Mouse (Mus musculus) small intestine, adult 2 months (tissue): Measurements from ENCODE around the gene Dclre1a. TPM values are rescaled to one million over a fixed set of nuclear protein-coding genes. Genes with fewer than 3 reads are reported as not detected.

ENCODE experiments used
- H3K27ac ChIP-seq: fragments of 200-500 bp; 2 replicates; pipeline ENCODE4 v1.5.1; 2012; ENCODE audit warnings: low read depth, low read length, control low read depth, inconsistent platforms; ENCODE audit not compliant: insufficient read depth
- H3K27me3 ChIP-seq: fragments of 200-500 bp; 2 replicates; pipeline ENCODE4 v1.6.1; 2012; ENCODE audit warnings: mild to moderate bottlenecking, moderate library complexity, low read length, inconsistent platforms; ENCODE audit not compliant: control insufficient read depth, insufficient read depth
- H3K36me3 ChIP-seq: fragments of 200-500 bp; 2 replicates; pipeline ENCODE4 v1.6.1; 2012; ENCODE audit warnings: mild to moderate bottlenecking, low read length, control low read depth, inconsistent platforms; ENCODE audit not compliant: control insufficient read depth, insufficient read depth
- H3K4me1 ChIP-seq: fragments of 200-500 bp; 2 replicates; pipeline ENCODE4 v1.6.1; 2012; ENCODE audit warnings: low read length, inconsistent platforms, mixed read lengths; ENCODE audit not compliant: control insufficient read depth, insufficient read depth, insufficient read length
- H3K4me3 ChIP-seq: fragments of 200-500 bp; 2 replicates; pipeline ENCODE4 v1.5.1; 2012; ENCODE audit warnings: low read depth, mild to moderate bottlenecking, control low read depth, inconsistent platforms, low read length, moderate library complexity
- CTCF ChIP-seq: fragments of 200-500 bp; IDR thresholded peaks from 2 replicates; pipeline ENCODE4 v1.5.1; 2012; ENCODE audit warnings: low read depth, mild to moderate bottlenecking, control low read depth, inconsistent platforms, low read length, moderate library complexity, mixed read lengths; ENCODE audit not compliant: insufficient replicate concordance, insufficient read length; ENCODE audit errors: extremely low read depth
- POLR2A ChIP-seq: fragments of 200-500 bp; IDR thresholded peaks from 2 replicates; pipeline ENCODE4 v1.6.1; 2012; ENCODE audit warnings: low read depth, mild to moderate bottlenecking, control low read depth, inconsistent platforms, low read length, moderate library complexity
- WGBS: fragments of 180-500 bp; shearing (Covaris S2); methylation state at CpG from one replicate; pipeline ENCODE4 v1.1.7; 2018; 5-methylcytosine and 5-hydroxymethylcytosine counted together
- polyA plus RNA-seq: library from polyadenylated mRNA; depleted of rRNA; stranded (reverse); fragments of >200 nt; gene quantifications from 2 replicates; pipeline ENCODE4 v1.2.3, GENCODE M21; 2012

Dclre1a gene
- polyA plus RNA-seq, 1 experiment, result 2.6 TPM

DNA sequence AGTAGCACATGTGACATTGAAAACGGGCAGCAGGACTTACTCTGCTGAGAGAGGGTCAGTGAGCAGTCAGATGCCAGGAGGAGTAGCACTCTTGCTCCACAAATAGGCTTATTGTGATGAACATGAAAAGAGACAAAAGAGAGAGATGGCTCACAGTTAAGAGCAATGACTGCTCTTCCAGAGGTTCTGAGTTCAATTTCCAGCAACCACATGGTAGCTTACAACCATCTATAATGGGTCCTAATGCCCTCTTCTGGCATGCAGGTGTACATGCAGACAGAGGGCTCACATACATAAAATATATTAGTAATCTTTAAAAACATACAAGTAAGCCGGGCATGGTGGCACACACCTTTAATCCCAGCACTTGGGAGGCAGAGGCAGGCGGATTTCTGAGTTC is 5.2 kb upstream of the Dclre1a start:
- no peaks in the 10 kb centered on the region for H3K27me3 ChIP-seq
- no peak overlapping the region for H3K27ac ChIP-seq
- TF ChIP-seq CTCF, result no peak
- no peak for TF ChIP-seq POLR2A
- H3K4me3 ChIP-seq, result no peak overlapping the region
- peaks cover 10% of the 10 kb centered on the region; the same call in 1 of the 2 replicates for H3K4me1 ChIP-seq
- WGBS, result 97% methylated on average over 3 of the region's 3 CpGs
- peaks cover 19% of the 10 kb centered on the region for H3K36me3 ChIP-seq

DNA sequence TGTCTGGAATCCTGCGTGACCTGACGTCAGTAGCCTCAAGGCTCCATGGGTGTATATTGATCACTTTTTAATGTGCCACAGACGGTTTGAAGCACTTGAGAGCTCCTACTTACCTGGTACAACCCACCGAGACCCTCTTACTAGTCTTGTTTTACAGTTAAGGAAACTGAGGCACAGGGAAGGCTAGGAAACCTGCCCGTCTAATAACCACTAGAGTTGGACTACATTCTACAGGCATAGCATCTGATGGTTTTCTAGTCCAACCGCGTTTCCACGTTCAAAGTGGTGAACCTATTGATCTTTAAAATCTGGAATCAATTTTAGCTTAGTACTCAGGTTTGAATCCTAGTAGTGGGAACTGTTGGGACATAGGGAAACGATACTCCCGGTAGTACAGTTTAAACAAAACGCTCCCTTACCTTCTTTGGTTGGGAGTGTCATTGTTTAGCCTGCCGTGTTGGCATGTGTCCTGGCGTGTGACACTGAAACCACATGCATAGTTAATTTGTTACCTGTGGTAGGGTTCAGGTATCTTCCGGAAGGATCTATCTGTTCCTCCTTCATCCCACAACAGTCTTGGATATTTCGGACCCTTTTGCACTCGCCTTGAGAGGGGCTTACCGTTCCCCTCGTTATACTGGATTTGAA is 1.1 kb upstream of the Dclre1a start:
- H3K36me3 ChIP-seq, result peaks cover 23% of the 10 kb centered on the region
- H3K27ac ChIP-seq, result peak overlapping the region; percentile 96
- peaks cover 2% of the 10 kb centered on the region; the same call in 1 of the 2 replicates for H3K4me1 ChIP-seq
- H3K27me3 ChIP-seq, result no peaks in the 10 kb centered on the region
- 10% methylated on average over 18 of the region's 18 CpGs for WGBS
- TF ChIP-seq POLR2A (no peak), CTCF (no peak)
- H3K4me3 ChIP-seq, result peak overlapping the region; percentile 90

DNA sequence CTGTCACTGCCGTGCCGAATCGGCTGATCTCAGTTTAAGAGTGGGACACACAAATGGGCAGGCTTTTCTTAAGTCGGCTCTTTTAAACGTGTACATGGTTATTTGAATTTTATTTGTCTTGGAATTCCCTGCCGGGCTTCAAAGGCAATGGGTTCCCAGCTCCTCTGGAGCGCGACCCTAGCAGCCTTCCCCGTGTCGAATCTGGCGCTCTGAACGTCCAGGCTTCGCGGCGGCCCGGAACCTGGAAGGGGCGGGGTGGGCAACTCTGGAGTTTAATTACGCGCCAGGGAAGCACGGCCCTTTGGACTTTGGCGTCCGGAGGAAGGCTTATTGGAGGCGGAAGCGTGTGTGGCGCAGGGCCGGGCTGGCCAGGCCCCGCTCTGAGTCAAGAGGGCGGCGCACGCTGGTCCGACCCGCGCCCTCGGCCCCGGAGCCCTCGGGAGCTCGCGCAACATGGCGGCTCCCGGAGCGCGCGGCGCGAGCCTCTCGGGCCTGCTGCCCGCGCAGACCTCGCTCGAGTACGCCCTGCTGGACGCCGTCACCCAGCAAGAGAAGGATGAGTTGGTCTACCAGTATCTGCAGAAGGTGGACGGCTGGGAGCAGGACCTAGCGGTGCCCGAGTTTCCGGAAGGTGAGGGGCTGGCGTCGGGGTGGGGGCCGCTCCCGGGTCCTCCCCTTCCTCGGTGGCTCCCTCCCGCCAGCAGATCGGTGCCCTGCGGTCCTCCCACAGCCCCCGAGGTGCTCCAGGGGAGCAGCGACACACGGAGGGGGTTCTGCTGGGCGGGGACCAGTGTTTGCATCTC is 409 bp upstream of the Dclre1a start, which contains the start of gene Nhlrc2:
Nhlrc2 (plus strand) TSS at position 32 of the 803 bp plus-strand sequence.
- TF ChIP-seq POLR2A (peak; percentile 75), CTCF (no peak)
- Histone ChIP-seq H3K27ac (peak within 1 kb of the TSS; percentile 96), H3K36me3 (peaks cover 25% of the 10 kb centered on the region), H3K4me1 (peaks cover 2% of the 10 kb centered on the region; the same call in 1 of the 2 replicates), H3K27me3 (no peaks in the 10 kb centered on the region), H3K4me3 (peak within 1 kb of the TSS; percentile 90)
- under 1% methylated on average over 69 of the region's 69 CpGs for WGBS

- TF ChIP-seq POLR2A (no peak), CTCF (no peak)
- Histone ChIP-seq H3K4me3 (no peak overlapping the region), H3K27me3 (no peaks in the 10 kb centered on the region), H3K4me1 (peaks cover 2% of the 10 kb centered on the region; the same call in 1 of the 2 replicates), H3K27ac (no peak overlapping the region), H3K36me3 (peaks cover 15% of the 10 kb centered on the region)
These were observed 2.0 kb downstream of the Dclre1a start for GRCm38 (mm10) chr19:56546031-56546430.

DNA sequence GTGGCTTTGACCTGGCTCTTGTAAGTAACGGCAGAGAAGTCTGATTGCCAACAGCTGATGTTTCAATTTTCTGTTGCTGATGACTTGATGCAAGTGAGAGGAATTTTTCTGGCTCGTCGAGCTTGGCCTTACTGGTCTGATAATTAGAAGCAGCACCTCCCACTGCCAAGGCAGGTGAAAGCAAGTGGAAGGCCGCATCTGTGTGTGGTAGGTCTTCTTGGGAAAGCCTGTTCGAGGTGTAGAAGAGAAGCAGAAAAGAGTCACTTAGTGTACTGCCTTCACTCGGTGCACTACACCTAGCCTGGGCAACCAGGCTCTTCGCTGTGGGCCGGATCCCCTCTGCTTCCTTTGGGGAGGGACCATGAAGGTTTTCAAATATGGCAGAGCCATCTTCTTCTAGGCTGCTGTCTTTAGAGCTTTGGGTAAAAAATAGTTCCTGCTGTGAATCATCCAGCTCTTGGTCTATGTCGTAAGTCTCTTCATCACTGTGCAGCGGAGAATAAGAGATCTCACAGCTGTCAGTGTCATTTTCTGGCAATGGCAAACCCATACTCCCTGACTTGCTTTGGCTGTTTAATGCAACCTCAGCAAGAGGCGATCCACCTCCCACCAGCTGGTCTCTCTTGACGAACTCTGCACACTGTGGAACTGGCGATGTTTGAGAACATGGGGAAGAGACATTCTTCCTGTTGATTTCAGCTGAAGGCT is 3.2 kb downstream of the Dclre1a start:
- TF ChIP-seq POLR2A, result no peak
- no peak for TF ChIP-seq CTCF
- 90% methylated on average over 13 of the region's 13 CpGs for WGBS
- H3K27me3 ChIP-seq, result no peaks in the 10 kb centered on the region
- H3K4me1 ChIP-seq, result no peaks in the 10 kb centered on the region
- H3K36me3 ChIP-seq, result peaks cover 21% of the 10 kb centered on the region
- H3K4me3 ChIP-seq, result no peak overlapping the region
- no peak overlapping the region for H3K27ac ChIP-seq

- Histone ChIP-seq H3K4me3 (no peak overlapping the region), H3K4me1 (no peaks in the 10 kb centered on the region), H3K36me3 (peaks cover 23% of the 10 kb centered on the region), H3K27ac (no peak overlapping the region), H3K27me3 (no peaks in the 10 kb centered on the region)
- no peak for TF ChIP-seq POLR2A
- no peak for TF ChIP-seq CTCF
- 90% methylated on average over 12 of the region's 12 CpGs for WGBS
These were observed 4.7 kb downstream of the Dclre1a start for GRCm38 (mm10) chr19:56543320-56543719.
